Mouse (Mus musculus) limb, embryonic 10.5 days (tissue): ENCODE measurements around the gene Olfr62. TPM values are rescaled to one million over a fixed set of nuclear protein-coding genes. Genes with fewer than 3 reads are reported as not detected.

Experiments used
- DNase-seq: peaks from one replicate; pipeline ENCODE4 v3.0.0-alpha.2; 2017; ENCODE audit warnings: low spot score
- H3K27ac ChIP-seq: fragments of 300-500 bp; sonication (generic); 2 replicates; pipeline ENCODE4 v1.5.1; 2016; ENCODE audit warnings: mild to moderate bottlenecking
- H3K27me3 ChIP-seq: fragments of 300-500 bp; sonication (generic); 2 replicates; pipeline ENCODE4 v1.6.1; 2016; ENCODE audit warnings: low read depth, mild to moderate bottlenecking; ENCODE audit not compliant: poor library complexity, severe bottlenecking
- H3K36me3 ChIP-seq: fragments of 300-500 bp; sonication (generic); 2 replicates; pipeline ENCODE4 v1.6.1; 2016; ENCODE audit warnings: mild to moderate bottlenecking, moderate library complexity
- H3K4me1 ChIP-seq: fragments of 300-500 bp; sonication (generic); 2 replicates; pipeline ENCODE4 v1.6.1; 2016
- H3K4me3 ChIP-seq: fragments of 300-500 bp; sonication (generic); 2 replicates; pipeline ENCODE4 v1.5.1; 2016; ENCODE audit warnings: mild to moderate bottlenecking, moderate library complexity
- H3K9me3 ChIP-seq: fragments of 300-500 bp; sonication (generic); replicated peaks from 2 replicates; pipeline ENCODE4 v1.6.1; 2016; ENCODE audit warnings: mild to moderate bottlenecking
- WGBS: fragments of 180-500 bp; shearing (Covaris S2); methylation state at CpG from one replicate; pipeline ENCODE4 v1.1.7; 2016; 5-methylcytosine and 5-hydroxymethylcytosine counted together
- polyA plus RNA-seq: library from polyadenylated mRNA; unstranded; fragments of >200 nt; fragmentation: Nextera tagmentation; extraction: Ambion mirVana; gene quantifications from 2 replicates; pipeline ENCODE4 v1.2.1, GENCODE M21; 2016

The Olfr62 gene
- polyA plus RNA-seq, 1 experiment from 2014 or later, result not detected

DNA sequence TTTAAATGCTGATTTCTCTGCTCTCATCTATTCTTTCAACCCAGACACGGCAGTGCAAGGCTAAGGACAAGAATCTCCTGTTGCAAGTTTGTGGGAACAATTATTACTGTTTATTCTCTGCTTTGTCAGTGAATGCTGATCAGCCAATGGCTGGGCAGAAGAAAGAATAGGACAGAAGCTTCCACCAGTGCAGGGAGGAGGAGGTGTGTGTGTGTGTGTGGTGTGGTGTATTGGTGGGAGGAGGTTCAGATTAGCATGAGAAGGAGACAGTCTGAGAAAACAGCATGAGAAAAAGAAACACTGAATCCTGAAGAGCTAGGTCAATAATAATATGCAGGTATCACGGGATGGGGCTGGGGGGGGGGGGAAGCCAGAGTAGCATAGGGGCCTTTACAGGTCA is 35.1 kb downstream of the Olfr62 start:
- DNase-seq, result no peak
- H3K36me3 ChIP-seq, result no peaks in the 10 kb centered on the region
- peaks cover 16% of the 10 kb centered on the region for H3K4me1 ChIP-seq
- H3K9me3 ChIP-seq, result no peaks in the 10 kb centered on the region
- H3K4me3 ChIP-seq, result no peak overlapping the region
- H3K27me3 ChIP-seq, result no peaks in the 10 kb centered on the region
- WGBS, result 69% methylated on average over 2 of the region's 2 CpGs
- no peak overlapping the region for H3K27ac ChIP-seq

DNA sequence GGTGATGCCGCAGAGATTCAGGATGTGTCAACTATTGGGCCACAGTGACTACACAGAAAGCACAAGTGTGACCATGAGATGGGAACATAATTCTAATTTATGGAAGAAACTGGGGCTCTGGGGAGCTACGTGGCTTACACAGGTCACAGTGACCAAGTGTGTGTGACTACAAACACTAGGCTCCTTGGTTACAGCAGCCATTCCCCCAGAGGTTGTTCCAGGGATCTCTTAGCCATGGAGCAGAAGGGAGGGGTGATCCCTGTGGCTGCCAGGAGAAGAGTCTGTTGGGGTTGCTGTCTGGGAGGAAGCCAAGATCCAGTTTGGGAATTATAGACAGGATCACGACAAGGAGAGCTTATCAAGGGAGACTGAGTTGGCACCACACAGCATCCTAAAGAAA is 44.5 kb downstream of the Olfr62 start, which contains the start of gene Olfr1341:
Gene Olfr1341 (plus strand): TSS at position 301 of the 400 bp plus-strand sequence.
- 83% methylated on average over 3 of the region's 3 CpGs for WGBS
- H3K36me3 ChIP-seq, result no peaks in the 10 kb centered on the region
- no peak for DNase-seq
- no peaks in the 10 kb centered on the region for H3K9me3 ChIP-seq
- H3K27me3 ChIP-seq, result no peaks in the 10 kb centered on the region
- no peaks in the 10 kb centered on the region for H3K4me1 ChIP-seq
- H3K4me3 ChIP-seq, result no peak within 1 kb of the TSS
- H3K27ac ChIP-seq, result no peak within 1 kb of the TSS

DNA sequence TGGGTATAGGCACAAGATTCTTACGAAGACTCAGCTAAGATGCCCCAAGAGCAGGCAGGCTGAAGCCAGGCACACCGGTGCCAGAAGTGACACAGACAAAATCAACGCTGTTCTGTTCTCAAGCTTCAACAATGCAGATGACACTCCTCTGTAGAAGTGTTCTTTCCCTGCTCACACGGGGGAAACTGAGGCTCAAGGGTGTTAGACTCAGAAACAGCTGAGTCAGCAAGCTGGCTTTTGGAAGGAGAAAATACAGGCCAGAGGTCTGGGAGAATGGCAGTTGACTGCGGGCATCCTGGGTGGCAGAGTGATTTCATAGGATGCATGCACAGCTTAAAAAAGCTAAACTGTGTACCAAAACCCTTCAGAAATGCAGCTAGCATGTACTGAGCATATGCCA is 49.3 kb downstream of the Olfr62 start:
- DNase-seq, result no peak
- 84% methylated on average over 5 of the region's 5 CpGs for WGBS
- Histone ChIP-seq H3K27ac (no peak overlapping the region), H3K27me3 (no peaks in the 10 kb centered on the region), H3K4me3 (no peak overlapping the region), H3K4me1 (no peaks in the 10 kb centered on the region), H3K9me3 (no peaks in the 10 kb centered on the region), H3K36me3 (no peaks in the 10 kb centered on the region)

DNA sequence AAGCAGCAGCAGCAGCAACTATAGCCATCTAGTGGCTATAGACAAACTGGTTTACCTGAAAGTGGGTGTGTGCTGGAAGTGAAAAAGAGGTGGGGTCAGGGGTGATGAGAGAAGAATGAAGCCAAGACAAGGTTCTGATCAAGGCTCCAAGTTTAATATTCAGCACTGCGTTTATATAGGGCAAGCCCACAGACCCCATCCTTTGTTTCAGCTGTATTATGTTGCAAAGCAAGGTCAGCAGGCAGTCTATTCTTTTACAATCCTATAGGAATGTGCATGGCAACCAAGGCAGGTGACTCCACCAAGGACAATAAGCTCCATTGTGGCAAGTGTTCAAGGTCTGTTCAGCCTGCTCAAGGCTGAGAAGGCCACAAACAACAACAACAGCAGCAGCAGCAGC is 52.9 kb downstream of the Olfr62 start:
- WGBS, result 59% methylated on average over 1 of the region's 1 CpGs
- Histone ChIP-seq H3K9me3 (no peaks in the 10 kb centered on the region), H3K36me3 (no peaks in the 10 kb centered on the region), H3K27me3 (no peaks in the 10 kb centered on the region), H3K27ac (no peak overlapping the region), H3K4me1 (no peaks in the 10 kb centered on the region), H3K4me3 (no peak overlapping the region)
- no peak for DNase-seq

Other genes starting within 250 kb of the Olfr62 start
- 8.4 and 11.4 TPM in 2 replicates for gene Szt2, start 249.7 kb upstream of the Olfr62 start, polyA plus RNA-seq
- 141 and 147 TPM in 2 replicates for gene Med8, start 249.6 kb upstream of the Olfr62 start, polyA plus RNA-seq
- gene Elovl1, start 230.9 kb upstream of the Olfr62 start, polyA plus RNA-seq, result 45.5 and 48.1 TPM in 2 replicates
- 431 and 433 TPM in 2 replicates for gene Cdc20, start 221.6 kb upstream of the Olfr62 start, polyA plus RNA-seq
- 0.74 and 1.2 TPM in 2 replicates for gene Mpl, start 201.4 kb upstream of the Olfr62 start, polyA plus RNA-seq
- 16.8 and 19.4 TPM in 2 replicates for gene Tie1, start 168.9 kb upstream of the Olfr62 start, polyA plus RNA-seq
- gene 2610528J11Rik, start 132.0 kb upstream of the Olfr62 start, polyA plus RNA-seq, result 0.78 and 1.2 TPM in 2 replicates
- gene Tmem125, start 114.9 kb upstream of the Olfr62 start, polyA plus RNA-seq, result 0.34 and 0.54 TPM in 2 replicates
- gene Cfap57, start 38.2 kb upstream of the Olfr62 start, polyA plus RNA-seq, result 0.36 and 0.64 TPM in 2 replicates
- gene Ebna1bp2, start 38.2 kb upstream of the Olfr62 start, polyA plus RNA-seq, result 180 and 228 TPM in 2 replicates
- 0.05 TPM in 1 of 2 replicates, not detected in the other for gene Olfr1342, start 33.8 kb downstream of the Olfr62 start, polyA plus RNA-seq
- not detected in 2 replicates for gene Olfr1341, start 44.6 kb downstream of the Olfr62 start, polyA plus RNA-seq
- not detected in 2 replicates for gene Olfr1340, start 61.2 kb downstream of the Olfr62 start, polyA plus RNA-seq
- gene Olfr1339, start 73.2 kb downstream of the Olfr62 start, polyA plus RNA-seq, result not detected in 2 replicates
- gene Olfr1338, start 99.8 kb downstream of the Olfr62 start, polyA plus RNA-seq, result not detected in 2 replicates
- not detected in 2 replicates for gene Olfr1337, start 123.6 kb downstream of the Olfr62 start, polyA plus RNA-seq
- not detected in 2 replicates for gene Olfr1335, start 151.0 kb downstream of the Olfr62 start, polyA plus RNA-seq
- gene Olfr1333, start 177.3 kb downstream of the Olfr62 start, polyA plus RNA-seq, result not detected in 2 replicates
- not detected in 2 replicates for gene Olfr1331, start 205.7 kb downstream of the Olfr62 start, polyA plus RNA-seq
- 0.03 TPM in 1 of 2 replicates, not detected in the other for gene Olfr1330, start 229.6 kb downstream of the Olfr62 start, polyA plus RNA-seq